Mouse (Mus musculus): Measurements from ENCODE around the gene Cap1. TPM values are rescaled to one million over a fixed set of nuclear protein-coding genes. Genes with fewer than 3 reads are reported as not detected.

Cap1 gene
- polyA plus RNA-seq, 1 experiment from 2014 or later, result 59.0 TPM

- H3K9ac ChIP-seq (ENCODE audit: low read length), result no peak overlapping the region
- no peaks in the 10 kb centered on the region for H3K4me1 ChIP-seq (ENCODE audit: control insufficient read depth, insufficient read depth, low read length)
- H3K9me3 ChIP-seq (ENCODE audit: control insufficient read depth, low read length), result no peaks in the 10 kb centered on the region
- H3K4me2 ChIP-seq (ENCODE audit: low read depth, severe bottlenecking), result no peak overlapping the region
- DNase-seq (ENCODE audit: low spot score) (no peak), ATAC-seq (ENCODE audit: insufficient number of reproducible peaks, low FRiP score, low TSS enrichment, low read depth) (no peak)
- H3K27me3 ChIP-seq (ENCODE audit: control insufficient read depth, insufficient read depth, low read length), result no peaks in the 10 kb centered on the region
- no peak overlapping the region for H3K27ac ChIP-seq (replicated peaks; ENCODE audit: low read depth, low read length)
- H3K36me3 ChIP-seq (ENCODE audit: control insufficient read depth, insufficient read depth, low read length), result no peaks in the 10 kb centered on the region
- no peak overlapping the region for H3K4me3 ChIP-seq (ENCODE audit: low read depth, low read length)
- WGBS, result 78% methylated on average over 1 of the region's 1 CpGs
Observed at GRCm38 (mm10) chr4:122816202-122816601, 69.7 kb downstream of the Cap1 start.

- DNase-seq (ENCODE audit: low spot score) (no peak), ATAC-seq (ENCODE audit: insufficient number of reproducible peaks, low FRiP score, low TSS enrichment, low read depth) (no peak)
- H3K4me3 ChIP-seq (ENCODE audit: low read depth, low read length), result no peak overlapping the region
- no peaks in the 10 kb centered on the region for H3K9me3 ChIP-seq (ENCODE audit: control insufficient read depth, low read length)
- no peaks in the 10 kb centered on the region for H3K36me3 ChIP-seq (ENCODE audit: control insufficient read depth, insufficient read depth, low read length)
- no peaks in the 10 kb centered on the region for H3K27me3 ChIP-seq (ENCODE audit: control insufficient read depth, insufficient read depth, low read length)
- WGBS, result 80% methylated on average over 2 of the region's 2 CpGs
- no peaks in the 10 kb centered on the region for H3K4me1 ChIP-seq (ENCODE audit: control insufficient read depth, insufficient read depth, low read length)
- no peak overlapping the region for H3K4me2 ChIP-seq (ENCODE audit: low read depth, severe bottlenecking)
- H3K27ac ChIP-seq (replicated peaks; ENCODE audit: low read depth, low read length), result no peak overlapping the region
- H3K9ac ChIP-seq (ENCODE audit: low read length), result no peak overlapping the region
Observed at GRCm38 (mm10) chr4:122811824-122812223, 74.0 kb downstream of the Cap1 start.

- Histone ChIP-seq H3K36me3 (ENCODE audit: control insufficient read depth, insufficient read depth, low read length) (no peaks in the 10 kb centered on the region), H3K4me3 (ENCODE audit: low read depth, low read length) (no peak overlapping the region), H3K27ac (replicated peaks; ENCODE audit: low read depth, low read length) (no peak overlapping the region), H3K4me2 (ENCODE audit: low read depth, severe bottlenecking) (no peak overlapping the region), H3K27me3 (ENCODE audit: control insufficient read depth, insufficient read depth, low read length) (no peaks in the 10 kb centered on the region), H3K4me1 (ENCODE audit: control insufficient read depth, insufficient read depth, low read length) (no peaks in the 10 kb centered on the region), H3K9ac (ENCODE audit: low read length) (no peak overlapping the region), H3K9me3 (ENCODE audit: control insufficient read depth, low read length) (no peaks in the 10 kb centered on the region)
- ATAC-seq (ENCODE audit: insufficient number of reproducible peaks, low FRiP score, low TSS enrichment, low read depth), result no peak
- 50% methylated on average over 1 of the region's 1 CpGs for WGBS
- no peak for DNase-seq (ENCODE audit: low spot score)
Observed at GRCm38 (mm10) chr4:122811180-122811579, 74.7 kb downstream of the Cap1 start.

Other genes starting within 250 kb of the Cap1 start
- not detected in 2 replicates for gene 9530002B09Rik, start 196.8 kb downstream of the Cap1 start, polyA plus RNA-seq (2014; fragmentation: Nextera tagmentation; extraction: Ambion mirVana)
- 52.4 and 54.1 TPM in 2 replicates for gene Ppt1, start 49.8 kb downstream of the Cap1 start, polyA plus RNA-seq (2014; fragmentation: Nextera tagmentation; extraction: Ambion mirVana)
- gene Mfsd2a, start 75.1 kb upstream of the Cap1 start, polyA plus RNA-seq (2014; fragmentation: Nextera tagmentation; extraction: Ambion mirVana), result 7.5 and 8.7 TPM in 2 replicates
- gene Mycl, start 109.6 kb upstream of the Cap1 start, polyA plus RNA-seq (2014; fragmentation: Nextera tagmentation; extraction: Ambion mirVana), result 32.8 and 39.0 TPM in 2 replicates
- 16.7 and 21.6 TPM in 2 replicates for gene Trit1, start 130.5 kb upstream of the Cap1 start, polyA plus RNA-seq (2014; fragmentation: Nextera tagmentation; extraction: Ambion mirVana)
- gene Bmp8b, start 219.1 kb upstream of the Cap1 start, polyA plus RNA-seq (2014; fragmentation: Nextera tagmentation; extraction: Ambion mirVana), result 0.16 and 0.17 TPM in 2 replicates
- gene Oxct2b, start 230.2 kb upstream of the Cap1 start, polyA plus RNA-seq (2014; fragmentation: Nextera tagmentation; extraction: Ambion mirVana), result 0.13 TPM in 1 of 2 replicates, not detected in the other

Measured in limb, embryonic 11.5 days (tissue).